Mouse (Mus musculus) cerebellum, postnatal 10 days (tissue): ENCODE measurements around the gene Zfp781.
"Not testable (repeated sequence)": the region's sequence is repeated elsewhere in the genome, so short reads cannot be mapped to it uniquely, and the experiment has no call there.

Experiments used
- DNase-seq, 2 experiments: peaks; one replicate each; pipeline ENCODE4 v3.0.0; 2021; ENCODE audit warnings: mixed read lengths in 2 of 2

Zfp781 gene

DNA sequence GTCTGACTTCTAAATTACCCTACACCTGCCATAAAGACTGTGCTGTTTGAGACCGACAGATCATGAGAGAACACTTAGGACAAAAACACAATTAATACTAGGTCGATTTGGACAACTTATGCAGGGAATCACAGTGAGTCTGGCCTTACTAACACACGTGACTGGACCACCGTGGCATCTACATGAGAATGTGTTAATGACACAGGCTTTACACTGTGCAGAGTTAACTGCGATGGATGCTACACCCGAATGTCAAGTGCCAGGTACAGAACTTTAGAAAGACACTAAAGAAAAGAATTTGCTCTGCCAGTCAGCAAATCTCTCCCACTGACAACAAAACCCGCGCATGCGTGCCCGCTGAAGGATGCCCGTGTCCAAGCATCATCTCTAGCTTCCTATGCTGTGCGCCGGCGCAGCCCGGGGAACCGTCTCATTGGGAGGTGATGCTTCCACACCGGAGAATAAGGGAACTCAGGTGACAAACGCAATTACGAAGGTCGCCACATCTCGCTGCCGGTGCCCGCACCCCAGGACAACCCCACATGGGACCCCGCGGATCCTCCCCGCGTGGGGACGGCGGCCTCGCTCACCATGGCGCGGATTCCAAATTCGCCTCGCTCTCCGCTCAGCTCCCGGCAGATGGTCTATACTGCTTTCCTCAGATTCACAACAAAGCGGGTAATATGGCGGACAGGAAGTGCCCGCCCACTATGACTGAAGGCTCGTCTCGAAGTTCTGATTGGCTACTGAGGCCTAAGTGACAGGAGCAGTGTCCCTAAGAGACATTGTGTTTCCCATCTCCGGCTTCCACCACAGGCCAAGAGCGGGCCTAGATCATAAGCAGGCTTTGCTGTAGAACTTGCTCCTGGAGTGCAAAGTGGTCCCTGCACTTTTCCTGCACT lies at the start of gene Zfp781:
TSS of gene Zfp781 (minus strand) at position 639 of the 902 bp plus-strand sequence.
- DNase-seq = not testable (repeated sequence)

GRCm38 (mm10) chr10:81978365-81979003 lies 48.2 kb upstream of the Zfp781 start:
- DNase-seq = not testable (repeated sequence)

DNA sequence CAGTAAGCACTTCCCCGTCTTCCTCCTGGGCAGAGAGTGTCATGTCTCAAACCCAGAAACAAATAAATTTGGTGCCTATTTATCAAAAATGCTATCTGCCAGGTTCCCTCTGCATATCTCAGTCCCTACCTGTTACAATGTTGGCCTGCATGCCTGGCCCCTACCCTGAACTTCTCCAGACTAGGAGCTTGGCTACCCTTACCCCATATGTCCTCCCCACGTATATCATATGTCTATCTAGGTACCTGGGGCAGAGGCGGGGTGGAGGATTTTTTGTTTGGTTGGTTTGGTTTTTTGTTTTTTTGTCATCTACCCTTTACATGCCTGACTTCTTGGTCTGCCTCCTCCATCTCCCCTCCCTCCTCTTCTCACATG lies 451 bp upstream of the Zfp781 start:
- not testable (repeated sequence) for DNase-seq

DNA sequence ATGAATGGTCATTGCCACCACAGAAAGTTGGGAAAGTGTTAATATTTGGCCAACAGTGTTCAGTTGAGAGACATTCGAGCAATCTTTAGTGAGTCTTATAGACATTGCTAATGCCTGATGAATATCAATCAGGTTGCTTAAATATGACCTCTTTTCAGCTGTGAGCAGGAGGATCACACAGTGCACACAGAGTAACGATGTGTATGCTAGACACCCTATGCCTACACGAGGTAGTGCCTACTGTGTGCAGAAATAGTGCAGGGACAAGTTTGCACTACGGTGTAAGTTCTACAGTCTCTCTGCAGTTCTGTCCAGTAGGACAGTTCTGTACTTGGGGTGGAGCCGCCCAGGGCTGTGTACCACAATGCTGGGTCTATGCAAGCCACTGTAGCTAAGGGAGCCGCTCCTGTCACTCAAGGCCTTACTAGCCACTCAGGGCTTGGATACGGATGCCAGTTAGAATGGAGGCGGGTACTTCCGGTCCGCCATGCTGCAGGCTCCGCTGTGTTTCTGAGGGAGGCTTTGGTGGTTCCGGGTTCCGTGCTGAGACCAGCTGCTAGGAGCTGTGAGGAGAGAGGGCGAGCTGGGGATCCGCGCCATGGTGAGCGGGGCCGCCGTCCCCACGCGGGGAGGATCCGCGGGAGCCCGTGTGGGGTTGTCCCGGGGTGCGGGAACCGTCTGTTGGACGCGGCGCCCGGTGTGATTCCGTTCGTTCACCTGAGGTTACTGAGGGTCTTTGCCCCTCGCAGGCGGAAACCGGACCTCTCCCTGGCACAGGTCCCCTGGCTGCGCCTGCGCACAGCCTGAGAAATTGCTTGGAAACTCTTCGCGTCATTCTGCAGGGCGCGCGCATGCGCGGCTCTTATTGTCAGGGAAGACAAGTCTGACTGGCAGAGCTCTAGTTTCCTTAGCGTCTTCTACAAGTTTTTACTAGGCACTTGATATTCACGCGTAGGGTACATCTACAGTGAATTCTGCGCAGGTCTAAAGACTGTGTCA lies 66.6 kb downstream of the Zfp781 start, which contains the start of gene Gm32687:
TSS of gene Gm32687 (plus strand) at position 526 of the 999 bp plus-strand sequence.
- peak; percentile 4 to 5 for DNase-seq
